20 mouse cellular contexts compared by ENCODE assay signal in the genomic region with DNA sequence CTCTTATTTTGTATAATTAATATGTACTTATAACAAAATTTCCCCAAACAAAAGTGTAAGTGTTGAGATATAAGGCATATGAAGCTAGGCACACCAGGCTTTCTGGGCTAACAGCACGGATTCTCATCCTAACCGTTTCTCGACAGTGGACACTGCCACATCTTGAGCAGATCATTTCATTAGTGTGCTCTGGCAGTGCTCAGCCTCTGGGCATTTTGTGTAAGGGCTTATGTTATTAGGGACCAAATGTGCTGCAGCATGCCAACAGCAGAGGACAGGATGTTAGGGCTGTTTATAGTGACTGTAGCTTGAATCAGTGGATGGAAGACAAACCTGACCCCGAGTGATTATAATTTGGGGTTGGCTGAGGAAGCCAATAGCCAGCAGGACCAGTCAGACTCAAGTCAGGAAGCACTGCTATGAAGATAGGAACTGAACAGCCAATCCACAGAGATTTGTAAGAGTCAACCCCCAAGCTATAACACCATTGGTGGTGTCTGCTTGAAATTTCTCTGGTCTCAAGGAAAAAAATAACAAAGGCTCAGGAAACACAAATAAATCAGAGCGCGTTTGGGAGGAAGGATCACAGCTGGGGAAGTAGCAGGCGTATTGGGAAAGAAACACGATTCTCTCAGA.
DNase-seq lines count a peak whose midpoint lies in the region; ATAC-seq and TF ChIP-seq lines count a peak whose summit lies in the region.
"Had no signal": no experiment of that assay in that cellular context is flagged by ENCODE, and none has a peak within 500 bp of the region (broad histone marks: within the 10 kb centered on the region; RNA-seq: fewer than 3 reads in every experiment).

No protein-coding gene starts in this region.

- H3K4me2 ChIP-seq in intestine, embryonic 14.5 days (ENCODE audit: low read length), result no peak overlapping the region
- no peak overlapping the region for H3K4me2 ChIP-seq in intestine, embryonic 16.5 days (ENCODE audit: low read depth, low read length)
- no peak overlapping the region for H3K4me2 ChIP-seq in stomach, embryonic 15.5 days
- H3K4me2 ChIP-seq: embryonic facial prominence, embryonic 12.5 days; forebrain, embryonic 15.5 days; heart, embryonic 11.5 days; hindbrain, embryonic 15.5 days; liver, embryonic 11.5 days had no signal

- TF ChIP-seq POLR2A in kidney, adult 2 months (IDR thresholded peaks at IDR 0.05; ENCODE audit: low read depth, low read length), result no peak

- peaks cover 10% of the 10 kb centered on the region for H3K4me1 ChIP-seq in intestine, embryonic 14.5 days (replicated peaks; ENCODE audit: control insufficient read depth, insufficient read depth, low read length)
- peaks cover 4% of the 10 kb centered on the region; the same call in 1 of the 2 replicates for H3K4me1 ChIP-seq in intestine, embryonic 16.5 days (ENCODE audit: control insufficient read depth, insufficient read depth, low read length)
- no peaks in the 10 kb centered on the region; the same call in 1 of the 2 replicates for H3K4me1 ChIP-seq in kidney, adult 2 months (ENCODE audit: control insufficient read depth, insufficient read depth, low read length)
- H3K4me1 ChIP-seq in stomach, embryonic 15.5 days, result no peaks in the 10 kb centered on the region
- H3K4me1 ChIP-seq: embryonic facial prominence, embryonic 12.5 days; forebrain, embryonic 15.5 days; hindbrain, embryonic 15.5 days; limb, embryonic 10.5 days had no signal

- H3K4me3 ChIP-seq in intestine, embryonic 14.5 days (ENCODE audit: low read depth, low read length), result no peak overlapping the region
- H3K4me3 ChIP-seq in intestine, embryonic 16.5 days (ENCODE audit: low read length), result no peak overlapping the region
- no peak overlapping the region for H3K4me3 ChIP-seq in kidney, adult 2 months (ENCODE audit: insufficient read depth, low read depth, low read length)
- no peak overlapping the region for H3K4me3 ChIP-seq in stomach, embryonic 15.5 days (replicated peaks)
- H3K4me3 ChIP-seq: embryonic facial prominence, embryonic 12.5 days; forebrain, embryonic 15.5 days; hindbrain, embryonic 15.5 days; left cerebral cortex, adult 2 months; limb, embryonic 10.5 days had no signal

- peak; percentile 54 for DNase-seq in intestine, embryonic 14.5 days (ENCODE audit: low spot score)
- peak; percentile 17 to 32 for DNase-seq in kidney, postnatal 4 days
- no peak for DNase-seq in kidney, adult 2 months
- DNase-seq in retina, postnatal 1 day, result peak; percentile 9
- no peak for DNase-seq in retina, embryonic 14.5 days (ENCODE audit: low spot score)
- no peak for DNase-seq in gastrocnemius, adult 18-20 months (ENCODE audit: low spot score)
- DNase-seq: cerebellum, postnatal 10 days; heart, postnatal 14 days; lung, postnatal 14 days; right cerebral cortex, postnatal 14 days; thymus, postnatal 4 days had no signal

- H3K9me3 ChIP-seq in intestine, embryonic 14.5 days (ENCODE audit: control insufficient read depth, low read length), result no peaks in the 10 kb centered on the region
- H3K9me3 ChIP-seq in intestine, embryonic 16.5 days (ENCODE audit: control insufficient read depth, low read length), result no peaks in the 10 kb centered on the region
- no peaks in the 10 kb centered on the region for H3K9me3 ChIP-seq in stomach, embryonic 15.5 days
- H3K9me3 ChIP-seq: embryonic facial prominence, embryonic 12.5 days; forebrain, embryonic 15.5 days; hindbrain, embryonic 15.5 days; limb, embryonic 10.5 days had no signal

- no peaks in the 10 kb centered on the region for H3K36me3 ChIP-seq in intestine, embryonic 14.5 days (ENCODE audit: control insufficient read depth, insufficient read depth, low read length)
- peaks cover 5% of the 10 kb centered on the region; the same call in 1 of the 2 replicates for H3K36me3 ChIP-seq in intestine, embryonic 16.5 days (ENCODE audit: control insufficient read depth, insufficient read depth, low read length)
- no peaks in the 10 kb centered on the region for H3K36me3 ChIP-seq in kidney, adult 2 months (ENCODE audit: control insufficient read depth, insufficient read depth, low read length)
- H3K36me3 ChIP-seq in stomach, embryonic 15.5 days, result no peaks in the 10 kb centered on the region; the same call in 1 of the 2 replicates
- H3K36me3 ChIP-seq: embryonic facial prominence, embryonic 12.5 days; forebrain, embryonic 15.5 days; hindbrain, embryonic 15.5 days; limb, embryonic 10.5 days had no signal

- no peaks in the 10 kb centered on the region for H3K27me3 ChIP-seq in intestine, embryonic 14.5 days (replicated peaks; ENCODE audit: control insufficient read depth, insufficient read depth, low read length)
- no peaks in the 10 kb centered on the region for H3K27me3 ChIP-seq in intestine, embryonic 16.5 days (replicated peaks; ENCODE audit: control insufficient read depth, insufficient read depth, low read length)
- no peaks in the 10 kb centered on the region for H3K27me3 ChIP-seq in kidney, adult 2 months (replicated peaks; ENCODE audit: control insufficient read depth, insufficient read depth, low read length)
- H3K27me3 ChIP-seq in stomach, embryonic 15.5 days (replicated peaks), result no peaks in the 10 kb centered on the region
- H3K27me3 ChIP-seq: embryonic facial prominence, embryonic 12.5 days; forebrain, embryonic 15.5 days; hindbrain, embryonic 15.5 days had no signal

- TF ChIP-seq CTCF in kidney, adult 2 months (conservative IDR thresholded peaks at IDR 0.05; ENCODE audit: insufficient read depth, insufficient read length, low read depth, low read length), result no peak

- 35% methylated on average over 8 of the region's 8 CpGs for WGBS in intestine, embryonic 14.5 days
- 60% methylated on average over 8 of the region's 8 CpGs for WGBS in intestine, embryonic 16.5 days
- 51% methylated on average over 8 of the region's 8 CpGs for WGBS in kidney, adult 2 months
- 50% methylated on average over 8 of the region's 8 CpGs for WGBS in stomach, embryonic 15.5 days

- no peak; the same call in 1 of the 2 replicates for ATAC-seq in intestine, embryonic 14.5 days (replicated peaks; ENCODE audit: low FRiP score, low TSS enrichment, low read depth)
- ATAC-seq in intestine, embryonic 16.5 days, result no peak; the same call in 1 of the 2 replicates
- ATAC-seq in stomach, embryonic 15.5 days (ENCODE audit: insufficient read depth, low FRiP score, low read depth), result 0 out of 2 replicates have a peak, but pooled peaks have one; percentile 31
- ATAC-seq: forebrain, embryonic 15.5 days had no signal

- H3K9ac ChIP-seq in intestine, embryonic 14.5 days (ENCODE audit: low read length), result no peak overlapping the region
- no peak overlapping the region for H3K9ac ChIP-seq in intestine, embryonic 16.5 days (ENCODE audit: low read depth, low read length)
- H3K9ac ChIP-seq in stomach, embryonic 15.5 days, result no peak overlapping the region
- H3K9ac ChIP-seq: embryonic facial prominence, embryonic 12.5 days; forebrain, embryonic 15.5 days; hindbrain, embryonic 15.5 days had no signal

- H3K27ac ChIP-seq in intestine, embryonic 14.5 days (ENCODE audit: low read depth), result no peak overlapping the region
- no peak overlapping the region for H3K27ac ChIP-seq in intestine, embryonic 16.5 days (ENCODE audit: low read length)
- no peak overlapping the region for H3K27ac ChIP-seq in kidney, adult 2 months (ENCODE audit: insufficient read depth, low read depth, low read length)
- no peak overlapping the region for H3K27ac ChIP-seq in stomach, embryonic 15.5 days
- H3K27ac ChIP-seq: embryonic facial prominence, embryonic 12.5 days; forebrain, embryonic 15.5 days; hindbrain, embryonic 15.5 days; left cerebral cortex, adult 2 months; limb, embryonic 10.5 days had no signal

Comparison
In these comparisons a context has a peak if more than half of its experiments do, and no peak if none do; other contexts are left out.
1. DNase-seq: peak in intestine, embryonic 14.5 days (single experiment), kidney, postnatal 4 days (2 of 2) and retina, postnatal 1 day (single experiment); none in kidney, adult 2 months (single experiment), retina, embryonic 14.5 days (single experiment) and gastrocnemius, adult 18-20 months (single experiment).